Mouse (Mus musculus): ENCODE measurements around the gene Lysmd4.

- TF ChIP-seq CTCF (IDR thresholded peaks at IDR 0.05): no peak
- no peak for TF ChIP-seq EP300 (IDR thresholded peaks at IDR 0.05; ENCODE audit: insufficient read depth, low read depth, low read length)
- no peak for TF ChIP-seq POLR2A (IDR thresholded peaks at IDR 0.05; ENCODE audit: insufficient read depth, low read depth, low read length)
These were observed 11.0 kb upstream of the Lysmd4 start for GRCm38 (mm10) chr7:67211341-67211740.

All from heart, adult 2 months (tissue).